Mouse (Mus musculus): ENCODE results near the gene Vps35.

DNA sequence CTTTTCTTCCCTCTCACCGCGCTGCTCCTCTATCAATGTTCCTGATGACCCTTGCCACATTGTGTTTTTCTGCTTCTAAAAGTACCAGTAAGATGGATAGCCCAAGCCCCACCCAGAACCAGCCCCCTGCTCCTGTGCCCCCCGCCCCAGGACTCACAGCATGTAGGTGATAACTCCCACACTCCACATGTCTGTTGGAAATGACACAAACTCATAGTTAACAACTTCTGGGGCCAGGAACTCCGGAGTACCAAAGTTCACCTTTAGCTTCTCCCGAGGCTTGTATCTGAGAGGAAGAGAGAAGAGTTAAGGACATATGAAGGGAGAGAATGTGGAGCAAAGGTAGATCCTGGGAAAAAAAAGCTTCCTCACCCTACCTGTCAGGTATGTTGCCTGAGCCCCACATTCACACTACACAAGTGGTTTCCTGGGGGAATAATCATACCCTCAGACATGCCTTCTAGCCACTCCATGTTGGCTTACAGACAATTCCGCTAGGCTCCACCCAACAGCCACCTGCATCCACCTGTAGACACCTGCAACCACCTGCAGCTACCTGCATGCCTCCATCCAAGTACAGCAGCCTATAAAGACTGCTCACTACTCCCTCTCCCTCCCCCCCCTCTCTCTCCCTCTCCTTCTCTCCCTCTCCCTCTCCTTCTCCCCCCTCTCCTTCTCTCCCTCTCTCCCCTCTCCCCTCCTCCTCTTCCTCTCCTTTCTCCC is 36.8 kb upstream of the Vps35 start:
- TF ChIP-seq CTCF (conservative IDR thresholded peaks at IDR 0.05; ENCODE audit: insufficient read depth, insufficient read length, low read depth, low read length), result no peak
- TF ChIP-seq POLR2A (IDR thresholded peaks at IDR 0.05; ENCODE audit: low read depth, low read length), result no peak

Data from kidney, adult 2 months (tissue).